Mouse (Mus musculus) left cerebral cortex, postnatal 14 days (tissue): Measurements from ENCODE around the gene Rras2. TPM values are rescaled to one million over a fixed set of nuclear protein-coding genes. Genes with fewer than 3 reads are reported as not detected.

ENCODE experiments used
- DNase-seq, 2 experiments: peaks; one replicate each; pipeline ENCODE4 v3.0.0; 2021 to 2022; ENCODE audit warnings: low spot score in 2 of 2, mixed read lengths in 1 of 2
- intact Hi-C: fragments of 180-260 bp; cut with DNase I; formaldehyde crosslinking; loops from one replicate; pipeline ENCODE4 v1.15.1; 2025
- total RNA-seq, 2 experiments: library from RNA; stranded (reverse); gene quantifications; 2 replicates each; pipeline ENCODE4 v1.2.3; 2021

The Rras2 gene
- total RNA-seq, 2 experiments from 2014 or later: 43.2 to 47.3 TPM

DNA sequence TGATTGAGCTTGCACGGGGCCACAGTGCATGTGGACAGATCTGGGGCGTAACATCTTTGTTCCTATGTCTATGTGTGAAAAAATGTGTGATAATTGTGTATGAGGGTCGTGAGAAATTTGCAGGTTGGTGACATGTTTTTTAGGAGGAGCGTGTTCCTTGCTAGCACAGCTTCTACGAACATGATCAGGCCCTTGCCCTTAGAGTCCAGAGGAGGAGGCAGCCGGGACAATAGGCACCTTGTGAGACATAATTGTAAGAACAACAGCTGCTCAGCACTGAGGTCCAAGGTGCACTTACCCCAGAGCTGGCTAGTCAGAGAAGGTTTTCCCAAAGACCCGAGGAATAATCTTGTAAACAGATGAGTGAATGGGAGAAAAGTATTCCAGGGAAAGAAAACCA is 599 bp upstream of the Rras2 start:
- intact Hi-C loops: loop anchor here (5.0 to 10.0 kb wide), 2 partner anchors 53 to 84 kb away; no protein-coding TSS in a partner anchor
- DNase-seq: no peak

DNA sequence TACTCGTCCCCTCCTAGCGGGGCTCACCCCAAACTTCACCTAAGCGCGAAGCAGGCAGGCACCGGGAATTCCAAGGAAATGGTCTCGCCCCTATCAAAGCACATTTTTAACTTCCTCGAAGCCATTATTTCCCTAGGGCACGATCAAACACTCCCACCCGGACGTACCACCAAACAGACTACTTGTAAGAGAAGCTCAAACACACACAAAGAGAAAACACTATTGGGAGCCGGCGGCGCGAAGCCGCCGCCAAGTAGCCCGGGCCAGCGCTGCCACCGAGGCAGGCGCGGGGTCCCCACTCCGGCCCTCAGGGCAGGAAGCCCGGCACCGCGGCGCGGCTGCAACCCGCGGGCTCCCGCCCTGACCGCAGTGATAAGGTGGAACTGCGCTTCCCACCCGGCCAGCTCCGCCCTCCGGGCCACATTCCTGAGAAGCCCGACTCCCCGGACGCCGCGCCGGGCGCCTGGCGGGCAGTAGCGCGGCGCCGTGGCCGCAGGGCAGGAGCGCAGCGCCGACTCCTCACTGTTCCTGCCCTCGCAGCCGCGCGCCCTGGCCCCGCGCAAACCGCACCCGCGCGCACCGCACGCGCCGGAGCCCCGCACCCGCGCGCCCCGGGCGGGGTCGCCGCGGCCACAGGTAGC is 750 bp downstream of the Rras2 start:
- no peak for DNase-seq
- intact Hi-C loops: loop anchor here (2.0 to 10.0 kb wide), 3 partner anchors 16 to 85 kb away; no protein-coding TSS in a partner anchor

DNA sequence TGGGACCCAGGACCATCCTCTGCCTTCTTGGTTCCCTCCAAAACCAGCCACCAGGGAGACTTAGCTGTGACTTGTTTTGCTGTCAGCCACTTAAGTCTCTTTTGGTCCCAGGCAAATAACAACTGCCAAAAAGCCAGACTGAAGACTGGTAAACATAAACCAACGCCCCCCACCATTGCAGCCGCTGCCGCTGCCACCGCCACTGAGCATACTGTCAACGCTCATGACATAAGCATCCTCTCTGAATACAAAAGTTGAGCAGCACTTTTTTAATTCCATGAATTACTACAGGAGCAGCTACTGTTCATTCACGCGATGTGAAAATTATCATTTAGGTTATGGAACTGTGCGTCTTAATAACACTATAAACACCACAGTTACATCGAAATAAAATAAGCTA is 1.6 kb downstream of the Rras2 start:
- intact Hi-C loops: loop anchor here (2.0 to 10.0 kb wide), 3 partner anchors 17 to 86 kb away; no protein-coding TSS in a partner anchor
- DNase-seq: no peak

DNA sequence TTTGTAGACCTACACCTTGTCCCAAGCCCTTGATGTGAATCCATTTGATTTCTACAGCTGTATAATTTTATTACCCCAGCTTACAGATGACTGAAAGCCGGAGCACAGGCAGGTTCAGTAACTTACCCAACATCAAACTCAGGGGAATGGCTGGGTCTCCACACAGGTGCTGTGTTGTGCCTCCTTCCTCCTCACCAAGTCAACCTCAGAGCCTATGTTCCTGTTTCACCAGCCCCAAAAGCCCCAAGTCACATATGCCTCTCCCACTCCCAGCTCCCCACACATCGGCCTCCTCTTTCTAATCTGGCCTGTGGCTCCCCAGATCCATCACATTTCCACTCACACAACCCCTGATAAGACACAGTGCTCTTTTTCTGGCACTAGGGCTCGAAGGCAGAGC is 2.6 kb downstream of the Rras2 start:
- intact Hi-C loops: loop anchor here (5.0 to 10.0 kb wide), 2 partner anchors 50 to 87 kb away; no protein-coding TSS in a partner anchor
- DNase-seq: no peak

DNA sequence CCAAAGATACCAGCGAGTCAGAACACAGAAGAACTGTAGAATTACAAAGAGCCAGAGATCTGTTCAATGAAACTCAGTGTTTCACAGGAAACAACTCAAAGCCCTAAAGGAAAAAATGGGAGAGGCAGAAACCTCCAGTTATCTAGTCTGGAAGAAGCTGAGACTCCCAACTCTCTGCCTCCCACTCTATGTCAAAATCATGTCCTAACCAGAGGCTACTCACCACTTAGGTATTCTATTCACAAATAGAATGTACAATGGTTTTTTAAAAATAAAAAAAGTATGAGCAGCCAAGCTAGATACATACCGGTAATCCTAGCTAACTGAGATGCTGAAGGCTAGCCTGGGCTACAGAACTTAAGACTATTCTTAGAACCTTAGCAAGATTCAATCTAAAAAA is 3.3 kb downstream of the Rras2 start:
- DNase-seq: no peak
- intact Hi-C loops: loop anchor here (10.0 kb wide), 1 partner anchor 49 kb away; no protein-coding TSS in a partner anchor

DNA sequence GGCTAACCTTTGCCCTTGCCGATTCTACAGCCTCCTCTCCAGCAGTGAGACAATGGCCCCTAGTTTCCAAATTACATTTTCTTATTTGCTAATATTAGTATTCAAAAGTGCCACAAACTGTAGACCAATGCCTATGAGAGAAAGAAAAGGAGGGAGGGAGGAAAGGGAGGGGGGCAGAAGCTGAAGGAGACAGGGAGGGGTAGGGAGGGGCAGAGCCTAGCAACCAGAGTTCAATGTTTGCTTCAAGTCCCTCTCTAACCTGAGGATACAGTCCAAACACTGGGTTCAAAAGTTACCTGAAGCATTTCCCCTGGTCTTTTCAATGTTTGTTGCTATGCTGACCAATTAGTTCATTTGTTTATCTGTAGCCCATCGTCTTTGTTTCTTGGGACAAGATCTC is 7.1 kb downstream of the Rras2 start:
- no peak for DNase-seq
- intact Hi-C loops: loop anchor here (10.0 kb wide), 1 partner anchor 46 kb away; no protein-coding TSS in a partner anchor

DNA sequence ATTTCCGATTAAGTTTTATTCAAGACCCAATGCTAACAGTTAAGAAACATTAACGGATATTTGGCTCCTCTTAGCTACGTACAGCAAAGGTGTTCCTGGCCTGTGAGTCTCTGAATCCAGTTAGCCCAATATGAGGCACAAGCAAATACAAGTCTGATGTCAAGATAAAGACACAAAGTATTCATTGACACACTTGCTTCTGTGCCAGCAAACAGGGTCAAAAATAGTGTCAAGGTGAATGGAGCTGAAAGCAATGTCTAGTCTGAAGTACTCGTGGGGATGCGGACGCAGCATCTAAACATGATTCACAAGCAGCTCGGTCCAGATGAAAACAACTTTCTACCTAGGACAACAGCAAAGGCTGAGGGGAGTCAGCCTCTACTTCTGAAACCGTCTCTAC is 11.7 kb downstream of the Rras2 start:
- DNase-seq: no peak
- intact Hi-C loops: no loop called here

DNA sequence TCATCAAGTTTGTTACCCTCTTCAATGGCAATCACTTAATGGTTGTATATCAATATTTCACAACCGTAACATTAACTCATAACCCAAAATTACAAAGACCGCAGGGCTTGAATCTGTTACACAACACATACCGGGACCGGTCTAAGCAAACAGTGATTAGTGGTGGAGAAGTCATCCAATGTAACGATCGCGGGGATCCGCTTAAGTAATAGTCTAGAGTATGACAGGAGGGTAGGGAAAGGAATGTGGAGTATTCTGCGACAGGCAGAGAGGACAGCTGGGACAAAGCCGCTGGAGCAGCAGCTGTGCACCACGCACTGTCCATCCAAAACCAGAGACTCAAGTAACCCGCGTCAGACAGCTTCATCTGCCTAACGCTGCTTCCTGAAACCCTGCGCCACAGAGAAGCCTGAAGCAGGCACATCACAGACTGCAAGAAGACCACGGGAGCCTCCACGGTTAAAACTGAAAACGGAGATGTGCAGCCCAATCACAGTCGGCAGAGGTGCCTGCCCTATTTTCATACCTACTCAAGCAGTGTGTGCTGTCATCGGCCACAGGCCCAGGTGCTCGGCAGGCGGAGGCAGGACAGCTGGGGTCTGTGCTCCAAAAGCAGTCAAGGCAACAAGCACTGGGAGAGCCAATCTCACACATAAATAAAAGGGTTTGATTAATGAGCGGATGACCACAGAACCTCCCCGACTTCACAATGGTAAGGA is 13.8 kb downstream of the Rras2 start:
- intact Hi-C loops: no loop called here
- no peak for DNase-seq

DNA sequence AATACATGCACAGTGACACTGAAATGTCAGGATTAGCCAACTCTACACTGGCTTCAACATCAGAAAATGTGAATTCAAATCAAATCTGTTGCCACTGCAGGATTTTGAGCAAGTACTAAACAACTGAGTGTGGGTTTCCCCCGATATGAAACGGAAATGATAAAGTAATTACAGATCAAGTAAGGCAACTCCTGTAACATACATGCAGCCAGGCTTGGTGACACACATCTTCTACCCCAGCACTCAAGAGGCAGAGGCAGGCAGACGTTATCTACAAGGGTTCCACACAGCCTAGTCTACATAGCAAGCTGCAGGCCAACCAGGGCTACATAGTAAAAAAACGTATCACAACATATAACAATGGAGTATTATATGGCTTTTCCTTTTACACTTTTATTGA is 14.4 kb downstream of the Rras2 start:
- intact Hi-C loops: no loop called here
- no peak for DNase-seq

DNA sequence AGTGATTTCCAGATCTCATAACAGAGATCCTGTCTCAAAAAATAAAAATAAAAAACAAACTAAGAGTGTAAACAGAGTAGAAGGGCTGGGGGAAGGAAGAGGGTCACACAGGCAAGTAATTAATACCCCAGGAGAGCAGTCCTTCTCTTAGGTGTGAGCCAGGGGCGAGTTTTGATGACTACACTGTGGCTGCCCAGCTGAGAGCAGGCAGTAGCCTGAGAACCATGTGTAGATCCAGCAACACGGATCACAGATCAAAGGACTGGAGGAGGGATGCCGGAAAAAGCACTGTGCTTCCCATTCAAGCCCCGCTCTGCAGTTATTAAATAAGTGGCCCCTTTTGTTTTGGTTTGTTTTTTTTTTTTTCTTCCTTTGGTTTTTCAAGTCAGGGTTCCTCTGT is 15.0 kb downstream of the Rras2 start:
- intact Hi-C loops: no loop called here
- no peak for DNase-seq

DNA sequence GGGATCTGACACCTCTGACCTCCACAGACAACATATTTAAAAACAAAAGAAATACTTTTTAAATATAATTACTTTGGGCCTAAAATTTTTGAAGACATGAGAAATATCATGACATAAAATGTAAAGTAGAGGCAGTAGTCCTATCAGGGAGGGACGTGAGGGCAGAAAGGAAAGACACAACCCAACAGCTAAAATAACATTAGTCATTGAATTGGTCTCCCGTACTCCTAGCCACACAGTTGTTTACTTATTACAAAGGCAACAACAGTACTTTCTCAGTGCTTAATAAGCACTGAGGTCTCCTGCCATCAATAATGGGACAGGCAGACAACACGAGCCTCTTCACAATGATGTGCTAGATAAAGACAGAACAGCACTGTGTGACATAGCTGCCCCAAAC is 16.2 kb downstream of the Rras2 start:
- DNase-seq: no peak
- intact Hi-C loops: no loop called here

DNA sequence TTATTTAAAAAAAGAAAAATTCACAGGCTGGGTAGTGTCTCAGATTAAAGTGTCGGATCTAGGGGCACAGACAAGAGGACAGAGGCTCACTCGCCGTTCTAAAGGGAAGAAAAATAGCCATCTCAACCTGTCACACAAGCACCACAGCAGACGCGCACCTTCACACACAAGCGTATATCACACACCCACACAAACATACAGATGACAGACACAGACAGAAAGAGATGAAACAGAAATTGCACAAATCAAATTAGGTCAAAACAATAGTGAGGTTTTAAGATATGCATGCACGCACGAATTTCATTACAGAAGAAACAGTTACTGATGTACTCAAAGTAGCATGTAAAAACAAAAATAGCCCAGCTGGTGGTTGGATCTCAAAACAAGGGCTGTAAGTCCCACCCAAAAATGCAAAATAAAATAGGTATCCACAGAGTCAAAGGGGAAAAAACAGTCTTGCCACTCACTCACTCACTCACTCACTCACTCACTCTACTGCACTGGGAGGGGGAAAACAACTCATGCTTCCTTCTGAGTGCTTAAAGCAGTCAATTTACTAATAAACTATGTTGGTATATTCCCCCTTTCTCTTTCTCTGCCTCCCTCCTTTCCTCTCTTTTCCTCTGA is 23.9 kb downstream of the Rras2 start:
- no peak for DNase-seq
- intact Hi-C loops: no loop called here

DNA sequence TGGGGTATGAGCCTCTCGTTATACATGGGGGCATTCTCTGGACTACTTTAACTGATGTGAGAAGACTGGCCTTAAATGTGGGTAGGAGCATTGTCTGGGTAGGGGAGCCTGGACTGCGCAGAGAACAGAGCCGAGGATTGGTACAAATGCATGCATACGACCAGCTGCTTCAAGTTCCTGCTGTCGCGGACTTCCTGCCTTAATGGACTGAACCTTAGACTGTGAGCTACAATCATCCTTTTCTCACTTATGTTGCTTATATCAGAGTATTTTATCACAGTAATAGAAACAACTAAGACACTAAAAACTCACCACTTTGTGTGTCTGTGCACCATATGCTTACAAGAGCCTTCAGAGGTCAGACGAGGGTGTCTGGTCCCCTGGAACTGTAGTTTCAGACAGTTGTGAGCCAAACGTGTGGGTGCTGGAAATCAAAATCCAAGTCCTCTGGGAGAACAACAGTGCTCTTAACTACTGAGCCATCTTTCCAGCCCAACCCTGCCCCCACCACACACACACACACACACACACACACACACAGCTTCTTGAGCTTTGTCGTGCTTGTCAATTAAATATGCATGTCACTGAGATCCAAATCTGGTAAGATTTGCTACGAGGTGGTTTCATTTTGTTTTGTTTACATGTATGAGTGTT is 26.6 kb downstream of the Rras2 start:
- no peak for DNase-seq
- intact Hi-C loops: no loop called here

DNA sequence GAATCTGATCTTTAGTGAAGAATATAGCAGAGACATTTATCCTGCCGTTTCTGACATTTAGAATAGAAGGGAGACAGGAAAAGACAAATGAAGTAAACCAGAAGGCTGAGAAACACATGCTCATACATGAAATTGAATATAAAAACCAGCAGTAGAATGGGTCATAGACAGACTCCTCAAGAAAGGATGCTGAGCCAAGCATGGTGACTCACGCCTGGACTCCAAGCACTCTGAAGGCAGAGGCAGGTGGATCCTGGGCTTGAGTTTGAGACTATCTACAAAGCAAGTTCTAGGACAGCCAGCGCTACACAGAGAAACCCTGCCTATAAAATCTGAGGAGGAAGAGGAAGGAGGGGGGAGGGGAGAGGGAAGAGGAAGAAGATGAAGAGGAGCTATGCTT is 27.4 kb downstream of the Rras2 start:
- intact Hi-C loops: no loop called here
- no peak for DNase-seq

DNA sequence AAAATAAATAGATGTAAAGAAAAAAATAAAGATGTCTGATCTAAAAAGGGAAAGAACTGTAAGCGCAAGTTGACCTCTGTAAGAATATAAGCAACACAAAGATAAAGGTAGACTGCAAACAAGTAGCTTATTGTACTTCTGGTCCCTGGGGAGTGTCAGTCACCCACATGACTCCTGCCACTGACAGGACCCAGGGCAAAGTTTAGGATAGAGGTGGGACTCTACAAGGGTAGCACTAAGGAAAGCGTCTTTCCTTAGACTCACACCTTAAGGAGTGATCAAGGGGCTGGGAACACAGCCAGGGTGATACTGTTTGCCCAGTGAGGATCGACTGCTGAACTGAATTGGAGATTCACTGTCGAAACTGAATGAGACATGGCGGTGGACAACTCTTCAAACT is 28.7 kb downstream of the Rras2 start:
- DNase-seq: no peak
- intact Hi-C loops: loop anchor here (5.0 kb wide), 1 partner anchor 63 kb away; no protein-coding TSS in a partner anchor

DNA sequence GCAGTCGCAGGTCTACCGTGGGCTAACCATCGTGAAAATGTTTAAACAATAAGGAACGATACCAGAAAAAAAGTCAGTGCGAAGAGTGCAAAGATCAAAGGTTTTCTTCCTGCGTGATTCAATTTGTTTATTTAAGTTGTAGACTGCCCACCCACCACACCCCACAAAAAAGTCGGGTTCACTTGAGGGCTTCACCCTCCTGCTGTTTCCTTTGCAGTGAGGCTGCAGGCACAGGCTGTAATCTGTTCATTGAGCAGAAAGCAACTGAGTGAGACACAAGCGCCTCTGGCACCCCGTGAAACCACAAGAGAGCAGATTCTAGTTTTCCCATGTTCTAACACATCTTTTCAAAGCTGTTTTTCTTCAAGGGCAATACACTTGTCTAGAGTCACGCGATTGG is 29.6 kb downstream of the Rras2 start:
- no peak for DNase-seq
- intact Hi-C loops: loop anchor here (5.0 kb wide), 1 partner anchor 64 kb away; no protein-coding TSS in a partner anchor

DNA sequence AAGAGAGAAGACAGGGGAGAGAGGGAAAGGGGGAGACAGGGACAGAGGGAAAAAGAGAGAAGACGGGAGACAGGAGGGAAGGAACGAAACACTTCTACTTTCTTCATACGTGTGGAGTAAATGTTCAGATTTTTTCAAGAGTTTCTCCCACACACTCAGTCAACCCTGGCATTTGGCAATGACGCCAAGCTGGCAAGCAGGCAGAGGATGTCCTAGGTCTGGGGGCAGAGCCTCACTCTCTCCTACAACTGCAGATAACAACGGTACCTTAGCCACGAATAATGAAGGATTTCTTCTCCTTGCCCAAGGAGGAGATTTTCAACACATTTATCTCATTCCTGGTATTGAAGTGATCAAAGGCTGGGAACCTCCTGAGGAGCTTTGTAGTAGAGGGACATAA is 30.2 kb downstream of the Rras2 start:
- intact Hi-C loops: loop anchor here (5.0 kb wide), 1 partner anchor 65 kb away; no protein-coding TSS in a partner anchor
- DNase-seq: no peak

DNA sequence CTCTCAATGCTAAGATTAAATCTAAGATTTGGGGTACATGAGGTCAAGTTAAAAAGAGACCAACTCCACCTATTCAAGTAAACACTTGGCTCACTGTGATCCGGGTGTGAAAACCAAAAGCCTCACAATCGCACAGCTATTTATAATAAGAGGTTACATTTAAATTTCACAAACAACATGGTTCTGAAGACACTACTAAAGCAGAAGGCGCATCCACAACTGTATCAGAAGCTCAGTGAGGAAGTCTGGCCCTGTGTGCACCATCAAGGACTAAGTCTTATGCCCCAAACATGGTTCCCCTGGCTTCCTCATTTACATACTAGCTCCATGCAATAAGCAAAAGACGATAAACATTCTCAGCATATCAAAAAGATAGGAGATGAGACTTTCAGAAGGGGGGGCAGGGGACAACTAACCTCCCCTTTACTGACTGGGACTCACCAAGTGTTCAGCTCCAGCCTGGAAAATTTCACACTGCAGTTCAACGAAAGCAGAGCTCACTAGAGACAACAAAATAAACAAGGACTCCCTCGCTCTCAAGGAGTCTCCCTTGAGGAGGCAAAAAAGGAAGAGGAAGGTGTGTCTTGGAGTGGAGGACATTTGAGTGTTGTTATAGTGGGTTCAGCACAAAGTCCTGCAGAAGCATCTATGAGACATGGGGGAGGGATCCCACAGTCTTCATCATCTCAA is 31.4 kb downstream of the Rras2 start:
- intact Hi-C loops: loop anchor here (5.0 kb wide), 1 partner anchor 66 kb away; no protein-coding TSS in a partner anchor
- no peak for DNase-seq

DNA sequence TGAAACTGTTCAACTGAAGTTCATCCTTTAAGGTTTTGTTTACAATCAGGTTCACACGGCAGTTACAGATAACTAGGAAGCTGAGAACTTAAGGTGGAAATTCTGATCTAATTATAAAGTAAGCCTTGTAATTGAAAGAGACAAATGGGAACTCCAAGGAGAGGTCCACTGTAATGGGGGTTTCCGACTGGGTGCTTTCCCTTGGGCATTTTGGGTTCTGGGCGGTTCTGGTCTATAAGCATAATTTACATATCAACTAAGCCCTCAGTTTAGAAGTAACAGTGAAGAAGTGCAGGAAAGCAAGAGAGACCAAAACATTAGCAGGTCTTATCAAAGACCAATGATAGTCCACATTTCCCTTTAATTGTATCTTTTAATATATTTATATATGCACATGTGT is 33.8 kb downstream of the Rras2 start:
- intact Hi-C loops: no loop called here
- no peak for DNase-seq
